Mouse (Mus musculus) liver, embryonic 18 days (tissue): ENCODE measurements around the gene Vmn2r58. TPM values are rescaled to one million over a fixed set of nuclear protein-coding genes. Genes with fewer than 3 reads are reported as not detected.

ENCODE experiments used
- polyA plus RNA-seq: library from polyadenylated mRNA; depleted of rRNA; stranded (reverse); fragments of >200 nt; gene quantifications from 2 replicates; pipeline ENCODE4 v1.2.3, GENCODE M21; 2012; rRNA removed

Gene Vmn2r58
- not detected in 2 replicates for polyA plus RNA-seq

DNA sequence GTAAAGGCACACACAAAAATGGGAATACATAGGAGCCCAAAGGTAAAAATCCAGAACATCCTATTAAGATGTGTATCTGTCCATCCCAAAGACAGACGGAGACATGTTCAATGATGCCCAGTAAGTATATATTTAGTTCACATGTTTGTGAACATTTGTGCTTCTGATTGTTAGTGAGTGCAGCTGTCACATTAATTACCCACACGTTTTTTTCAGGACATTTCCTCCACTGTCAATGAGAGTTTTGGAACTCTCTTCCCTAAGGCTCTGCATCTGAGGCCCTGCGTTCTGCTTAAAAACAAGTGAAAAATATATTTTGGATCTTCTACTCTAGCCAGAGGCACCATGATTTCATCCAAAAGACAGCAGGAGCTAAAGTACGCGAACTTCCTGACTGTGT is at the start of gene Vmn2r58:
Gene Vmn2r58, minus strand, starts transcription at position 101 of the 400 bp plus-strand sequence.

Other genes starting within 250 kb of the Vmn2r58 start
- 1.6 and 1.9 TPM in 2 replicates for gene Zfp788, start 239.5 kb downstream of the Vmn2r58 start, polyA plus RNA-seq
- gene Vmn2r59, start 186.3 kb upstream of the Vmn2r58 start, polyA plus RNA-seq: not detected in 2 replicates
- not detected in 2 replicates for gene Vmn2r60, start 235.1 kb upstream of the Vmn2r58 start, polyA plus RNA-seq